Mouse (Mus musculus): ENCODE measurements around the gene Kcnb1.

The Kcnb1 gene

DNA sequence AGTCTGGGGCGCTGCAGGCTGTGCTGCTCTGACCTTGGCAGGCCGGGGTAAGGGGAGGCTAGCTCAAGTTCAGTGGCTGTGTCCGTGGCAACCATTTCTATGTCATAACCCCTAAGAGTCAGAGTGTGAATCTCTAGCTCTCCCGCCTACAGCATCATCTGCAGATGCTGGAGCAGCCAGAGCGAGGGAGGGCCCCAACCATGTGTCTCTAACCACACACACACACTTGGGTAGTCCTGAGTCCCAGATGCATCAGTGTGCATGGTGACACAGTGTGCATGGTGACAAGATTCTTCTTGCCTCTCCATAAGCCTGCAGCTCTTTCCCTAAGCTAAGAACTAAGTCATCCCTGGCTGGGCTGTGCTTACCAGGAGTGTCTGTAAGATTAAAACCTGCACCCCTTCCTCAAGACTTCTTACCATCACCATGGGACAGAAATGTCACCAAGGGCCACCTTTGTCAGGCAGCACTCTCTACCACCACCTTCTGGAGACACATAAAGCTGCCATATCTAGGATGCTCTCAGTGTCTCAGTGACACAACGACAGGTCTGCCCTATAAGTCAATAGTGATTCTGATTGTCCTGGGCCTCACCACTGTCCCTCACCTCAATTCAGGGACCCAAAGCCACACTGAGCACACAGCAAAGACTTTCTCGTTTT, 13.7 kb upstream of the Kcnb1 start:
- DNase-seq: no peak

DNA sequence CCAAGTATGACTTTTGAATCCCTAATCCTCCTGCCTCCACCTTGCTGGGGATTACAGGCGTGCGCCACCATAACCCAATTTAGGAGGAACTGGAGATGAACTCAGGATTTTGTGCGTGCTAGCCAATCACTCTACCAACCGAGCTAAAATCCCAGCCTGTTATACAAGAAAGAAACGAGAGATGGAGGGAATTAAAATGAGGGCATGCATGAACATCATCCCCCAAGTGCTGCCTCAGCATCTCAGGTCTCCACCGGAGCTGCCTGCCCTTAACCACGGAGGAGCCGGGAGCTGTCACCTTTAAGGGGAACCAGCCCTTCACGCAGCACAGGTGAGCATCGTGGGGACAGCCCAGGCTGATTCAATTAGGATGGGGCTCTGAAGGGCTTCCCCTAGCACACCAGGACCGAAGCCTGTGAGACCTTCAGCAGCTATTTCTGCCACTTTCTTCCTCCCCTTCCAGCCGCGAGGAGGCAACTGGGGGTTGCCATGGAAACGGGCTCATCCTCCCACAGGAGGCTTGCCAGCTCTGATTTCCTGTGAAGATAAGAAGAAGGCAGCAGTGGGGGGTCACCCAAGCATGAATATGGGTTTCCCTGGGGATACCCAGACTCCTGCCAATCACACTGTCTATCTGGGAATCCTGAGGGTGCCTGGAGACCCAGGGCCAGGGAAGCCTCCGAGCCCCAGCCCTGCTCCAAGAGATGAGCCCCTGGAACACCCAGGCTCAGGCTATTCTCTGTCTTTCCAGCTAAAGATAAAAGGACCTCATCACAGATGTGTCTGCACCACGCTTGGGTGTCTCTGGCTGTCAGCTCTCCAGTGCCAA, 11.7 kb upstream of the Kcnb1 start:
- DNase-seq: no peak

DNA sequence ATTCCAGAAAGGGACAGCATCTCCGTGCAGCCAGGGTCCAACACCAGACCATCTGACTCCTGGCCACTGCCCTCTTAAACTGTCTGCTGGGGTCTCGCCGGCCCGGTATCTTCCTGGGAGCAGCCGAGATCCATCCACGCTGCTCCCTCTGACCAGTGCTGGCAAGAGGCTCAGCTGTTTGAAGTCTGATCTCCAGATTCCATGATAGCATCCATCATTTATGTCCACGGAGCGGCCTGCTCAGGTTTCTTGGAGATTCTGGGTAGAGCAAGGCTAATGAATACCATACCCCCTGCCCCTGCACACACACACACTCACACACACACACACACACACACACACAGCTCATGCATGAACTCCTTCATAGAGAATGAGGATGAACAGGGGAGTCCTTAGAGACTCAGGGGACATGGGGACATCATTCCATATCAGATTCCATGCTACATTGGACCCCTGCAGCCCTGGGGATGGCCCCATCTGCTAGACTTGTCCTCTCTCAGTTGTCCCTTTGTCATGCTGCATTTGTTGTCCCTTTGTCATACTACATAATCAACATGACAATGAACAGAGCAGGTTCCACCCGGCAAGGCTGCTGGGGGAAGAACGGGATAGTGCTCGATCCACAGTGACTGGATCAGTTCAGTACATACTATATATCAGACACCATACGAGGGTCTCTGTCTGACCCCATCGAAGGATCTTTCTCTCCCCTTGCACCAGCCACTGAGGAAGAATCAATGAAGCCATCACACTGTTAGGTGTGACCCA, 8.9 kb upstream of the Kcnb1 start:
- DNase-seq: no peak

DNA sequence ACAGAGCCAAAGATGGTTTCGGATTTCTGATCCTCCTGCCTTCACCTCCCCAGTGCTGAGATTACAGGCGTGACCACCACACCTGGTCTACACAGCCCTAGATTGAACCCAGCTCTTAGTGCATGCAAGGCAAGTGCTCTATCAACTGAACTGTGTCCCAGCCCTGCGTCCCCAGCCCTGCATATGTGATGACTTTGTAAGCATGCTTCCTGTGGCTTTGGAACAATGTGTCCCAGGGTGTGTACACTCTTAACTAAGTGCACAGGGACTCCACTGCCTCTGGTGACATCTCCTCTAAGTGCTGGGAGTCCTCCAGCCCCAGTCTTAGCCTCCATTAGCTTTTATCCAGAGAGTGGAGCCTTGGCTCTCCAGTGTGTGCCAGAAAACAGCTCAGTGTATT, 3.4 kb upstream of the Kcnb1 start:
- DNase-seq: no peak

DNA sequence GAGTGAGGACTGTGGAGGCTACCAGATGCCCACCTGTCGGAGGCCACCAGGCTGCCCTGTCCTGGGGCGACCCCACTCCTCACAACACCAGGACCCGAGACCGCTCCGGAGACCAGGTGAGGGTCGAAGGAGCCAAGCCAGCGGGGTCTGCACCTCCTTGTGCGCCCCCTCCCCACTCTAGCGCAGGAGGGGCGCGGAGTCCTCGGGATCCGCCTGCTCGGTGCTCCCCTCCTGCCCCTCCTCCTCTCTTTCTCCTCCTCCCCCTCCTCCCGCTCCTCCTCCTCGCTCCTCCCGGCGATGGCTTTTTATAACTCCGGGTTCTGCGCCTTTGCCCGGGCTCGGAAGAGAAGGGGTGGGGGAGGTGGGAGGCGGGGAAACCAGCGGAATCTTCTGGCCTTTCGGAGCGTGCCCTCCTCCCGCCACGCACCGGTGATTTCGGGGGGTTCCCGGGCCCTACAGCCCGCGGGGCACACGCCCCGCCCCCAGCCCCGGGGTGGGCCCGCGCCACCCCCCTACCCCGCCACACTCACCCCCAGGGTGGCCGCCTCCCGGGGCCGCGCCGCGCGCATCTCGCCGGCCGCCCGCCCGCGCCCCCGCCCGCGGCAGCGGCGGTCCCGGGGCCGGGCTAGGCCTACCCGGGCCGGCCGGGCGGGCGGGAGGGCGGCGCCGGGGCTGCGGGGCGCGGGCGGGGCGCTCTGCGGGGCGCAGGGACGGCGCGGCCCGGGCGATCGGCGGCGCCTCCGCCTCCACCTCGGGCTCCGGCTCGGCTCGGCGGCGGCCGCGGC, 472 bp downstream of the Kcnb1 start:
- DNase-seq: peak; percentile 15

DNA sequence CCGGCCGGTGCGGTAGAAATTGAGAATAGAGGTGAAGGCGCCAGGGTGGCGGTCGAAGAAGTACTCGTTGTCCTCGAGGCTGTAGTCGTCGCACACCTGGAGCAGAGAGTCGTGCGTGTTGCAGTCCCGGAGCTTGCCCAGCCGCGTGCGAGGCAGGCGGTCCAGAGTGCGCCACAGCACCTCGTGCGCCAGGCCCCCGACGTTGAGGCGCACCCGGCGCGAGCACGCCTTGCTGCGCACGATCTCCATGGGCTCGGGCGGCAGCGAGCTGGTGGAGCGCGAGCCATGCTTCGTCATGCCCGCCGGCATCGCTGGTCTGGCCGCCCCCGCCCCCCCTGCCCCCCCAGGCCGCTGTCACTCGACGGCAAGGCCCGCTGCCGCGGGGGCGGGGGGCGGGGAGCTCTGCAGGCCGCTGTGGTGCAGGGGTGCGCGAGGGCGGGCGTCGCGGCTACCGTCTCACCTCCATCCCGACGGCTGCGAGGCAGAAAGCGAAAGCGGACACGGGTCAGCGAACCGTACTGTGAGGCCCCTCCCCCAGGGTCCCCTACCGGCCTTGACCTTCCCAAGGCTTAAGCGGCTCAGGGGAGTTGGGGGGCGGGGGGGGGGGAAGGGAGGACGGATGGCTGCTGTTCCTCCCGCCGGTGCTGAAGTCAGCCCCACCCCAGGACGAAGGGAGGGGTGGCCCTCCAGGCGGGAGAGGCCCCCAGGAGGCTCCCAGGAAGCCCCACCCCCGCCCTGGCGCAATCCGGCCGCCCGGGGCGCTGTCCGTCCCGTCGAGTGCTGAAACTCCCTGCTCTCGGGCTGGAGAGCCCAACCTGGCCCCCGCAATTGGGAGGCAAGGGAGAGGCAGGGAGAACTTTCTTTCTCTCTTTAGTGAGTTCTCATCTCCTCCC, 1.4 kb downstream of the Kcnb1 start:
- DNase-seq: peak; percentile 77

DNA sequence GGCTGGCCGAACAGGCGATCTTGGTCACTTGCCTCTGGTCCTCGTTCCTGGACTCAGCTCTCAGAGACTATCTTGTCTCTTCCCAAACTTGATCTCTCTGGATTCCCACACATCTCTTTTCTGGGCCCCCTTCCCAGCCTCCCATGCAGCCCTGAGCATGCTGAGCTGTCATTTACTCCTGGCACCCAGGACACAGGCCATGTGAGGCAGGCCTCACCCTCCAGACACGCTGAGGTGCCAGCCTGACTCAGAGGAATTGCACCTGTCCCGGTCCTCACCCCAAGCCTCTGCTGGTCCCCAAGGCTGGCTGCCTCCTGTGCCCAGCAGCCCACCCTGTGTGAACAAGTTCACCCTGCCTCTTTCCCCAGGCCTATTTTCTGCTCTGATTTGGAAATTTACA, 2.8 kb downstream of the Kcnb1 start:
- DNase-seq: no peak

DNA sequence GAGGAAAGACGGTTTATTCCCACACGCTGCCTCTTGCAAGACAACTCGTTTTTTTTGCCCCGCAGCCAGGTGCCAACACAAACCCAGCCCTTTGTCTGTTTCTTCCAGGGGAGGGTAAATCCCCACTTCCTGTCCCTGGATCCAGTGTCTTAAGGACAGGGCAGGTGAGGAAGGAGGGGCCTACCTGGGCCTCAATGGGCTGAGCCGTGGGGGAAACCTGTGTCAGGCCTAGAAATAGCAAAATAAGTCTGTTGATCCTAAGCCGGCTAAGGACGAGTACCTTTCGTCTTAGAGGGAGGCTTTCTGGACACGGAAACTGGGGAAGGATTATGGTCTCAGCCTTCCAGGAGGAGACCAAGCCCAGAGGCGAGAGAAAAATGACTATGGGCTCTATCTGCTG, 3.4 kb downstream of the Kcnb1 start:
- DNase-seq: no peak

DNA sequence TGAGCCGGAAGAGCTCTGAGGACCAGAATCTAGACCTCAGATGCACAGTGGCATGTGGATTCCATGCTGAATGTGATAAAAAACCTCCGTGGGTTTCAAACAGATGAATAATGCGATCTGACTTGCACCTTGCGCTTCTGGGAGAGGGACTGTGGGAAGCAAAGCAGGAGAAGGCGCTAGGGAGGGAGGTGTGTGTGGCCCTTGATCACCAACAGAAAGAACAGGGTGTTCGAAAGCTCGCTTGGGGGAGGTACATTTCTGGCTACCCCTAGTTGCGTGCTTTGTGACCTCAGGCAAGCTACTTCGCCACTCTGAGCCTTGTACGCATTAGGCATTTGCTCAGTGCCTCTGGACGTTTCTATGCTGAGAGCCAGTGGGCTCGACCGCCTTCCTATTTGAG, 4.0 kb downstream of the Kcnb1 start:
- no peak for DNase-seq

DNA sequence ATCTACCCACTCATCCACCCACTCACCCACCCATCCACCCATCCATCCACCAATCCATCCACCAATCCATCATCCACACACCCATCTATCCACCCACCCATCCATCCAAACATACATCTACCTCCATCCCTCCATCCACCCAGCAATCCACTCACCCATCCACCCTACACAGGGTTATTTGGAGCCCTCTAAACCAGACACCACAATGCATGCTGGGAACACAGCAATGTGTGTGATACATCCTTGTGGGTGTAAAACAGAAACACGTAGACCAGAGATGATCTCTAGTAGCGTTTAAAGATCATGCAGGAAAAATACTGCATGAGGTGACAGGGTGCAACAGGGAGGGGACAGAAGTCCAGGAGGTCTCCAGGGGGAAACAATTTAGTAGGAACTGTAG, 4.5 kb downstream of the Kcnb1 start:
- DNase-seq: no peak

DNA sequence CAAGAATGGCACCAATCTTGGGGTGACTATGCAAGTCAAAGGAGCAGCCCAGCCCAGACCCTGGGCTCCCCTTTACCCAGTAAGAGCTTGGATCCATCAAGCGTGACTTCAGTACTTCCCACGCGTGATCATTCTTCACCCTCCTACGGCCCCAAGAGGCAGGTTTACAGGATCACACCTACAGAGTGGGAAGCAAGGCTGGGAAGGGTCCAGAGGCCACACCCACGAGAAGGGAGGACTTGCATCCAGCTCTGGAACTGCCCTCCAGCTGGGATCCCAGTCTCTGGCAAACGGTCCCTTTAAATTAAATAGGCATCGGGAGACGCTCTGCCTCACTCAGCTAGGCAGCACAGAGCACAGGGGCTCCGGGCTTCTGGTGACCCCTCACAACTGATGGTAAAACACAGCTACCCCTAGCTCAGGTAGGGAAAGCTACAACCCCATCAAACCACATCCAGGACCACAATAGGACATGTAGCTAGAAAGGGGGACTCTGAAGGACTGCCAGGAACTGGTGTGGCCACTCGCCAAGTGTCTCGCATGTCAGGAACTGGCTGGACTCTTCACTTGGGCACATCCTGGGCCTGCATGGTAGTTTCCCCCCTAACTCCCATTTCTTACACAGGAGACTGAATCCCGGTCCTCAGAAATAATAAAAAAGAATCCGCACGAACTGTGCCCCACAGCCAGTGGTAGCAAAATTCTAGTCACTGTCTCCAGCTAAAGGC, 8.1 kb downstream of the Kcnb1 start:
- no peak for DNase-seq

DNA sequence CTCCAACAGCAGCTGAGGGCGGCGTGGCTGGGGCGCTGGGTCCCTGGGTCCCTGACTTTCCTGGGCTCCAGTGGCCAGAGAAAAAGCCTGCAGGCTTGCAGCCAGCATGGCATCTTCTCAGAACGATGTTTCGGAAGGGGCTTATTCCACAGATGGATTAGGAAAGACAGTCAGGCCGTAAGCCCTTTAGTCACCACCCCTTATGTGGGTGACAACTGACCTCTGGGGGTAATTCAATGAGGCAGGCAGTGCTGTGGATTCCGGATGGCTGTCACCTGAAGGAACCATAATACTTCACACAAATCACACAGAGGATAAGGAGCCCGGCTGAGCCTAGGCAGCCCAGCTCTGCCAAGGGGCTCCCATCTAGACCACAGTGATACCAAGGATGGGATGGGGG, 8.9 kb downstream of the Kcnb1 start:
- DNase-seq: no peak

DNA sequence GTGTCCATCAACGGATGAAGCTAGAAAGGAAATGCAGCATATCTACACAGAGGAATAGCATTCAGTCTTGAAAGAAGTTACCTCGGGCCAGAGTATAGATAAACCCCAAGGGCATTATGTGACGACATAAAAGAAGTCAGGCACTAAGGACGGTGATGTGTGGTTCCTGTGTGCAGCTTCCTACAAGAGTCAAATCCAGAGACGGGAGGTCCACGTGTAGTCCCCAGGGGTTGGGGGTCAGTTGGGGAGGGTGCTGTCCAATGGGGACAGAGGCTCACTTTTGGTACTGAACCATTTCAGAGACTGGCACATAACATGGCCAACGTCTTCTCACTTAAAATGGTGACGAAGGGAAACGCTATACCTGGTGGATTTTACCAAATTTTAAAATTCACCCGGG, 10.7 kb downstream of the Kcnb1 start:
- no peak for DNase-seq

DNA sequence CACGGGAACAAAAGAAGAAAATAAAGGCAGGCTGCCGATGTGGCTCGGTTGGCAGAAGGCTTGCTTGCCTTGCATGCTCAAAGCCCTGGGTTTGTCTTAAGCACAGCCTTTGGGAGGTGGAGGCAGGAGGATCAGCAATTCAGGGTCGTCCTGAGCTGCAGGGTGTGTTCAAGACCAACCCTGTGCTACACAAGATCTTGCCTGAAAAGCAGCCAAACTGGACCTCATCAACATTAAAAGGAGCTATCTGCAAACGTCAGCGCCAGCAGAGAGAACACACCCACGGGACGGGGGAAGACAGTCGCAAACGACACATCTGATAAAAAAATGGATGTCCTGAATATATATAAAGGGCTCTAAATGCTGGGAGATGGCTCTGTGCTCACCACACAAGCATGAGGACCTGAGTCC, 12.7 kb downstream of the Kcnb1 start:
- no peak for DNase-seq

DNA sequence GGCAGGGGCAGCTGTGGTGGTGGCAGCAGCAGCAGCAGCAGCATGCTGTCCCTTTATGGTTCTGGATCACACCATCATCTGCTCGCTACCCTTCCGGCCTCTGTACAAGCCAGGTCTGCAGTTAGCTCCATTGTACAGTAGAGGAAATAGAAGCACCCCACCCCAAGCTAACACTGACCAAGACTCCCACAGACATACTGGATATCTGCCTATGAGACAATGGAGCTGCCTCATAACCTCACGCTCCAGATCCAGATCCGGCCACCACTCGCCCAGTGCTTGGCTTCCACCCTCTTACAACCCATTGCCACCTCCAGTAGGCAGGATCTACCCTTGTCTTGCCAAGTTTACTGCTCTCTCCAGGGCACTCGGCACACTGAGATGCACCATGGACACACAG, 14.7 kb downstream of the Kcnb1 start:
- no peak for DNase-seq

DNA sequence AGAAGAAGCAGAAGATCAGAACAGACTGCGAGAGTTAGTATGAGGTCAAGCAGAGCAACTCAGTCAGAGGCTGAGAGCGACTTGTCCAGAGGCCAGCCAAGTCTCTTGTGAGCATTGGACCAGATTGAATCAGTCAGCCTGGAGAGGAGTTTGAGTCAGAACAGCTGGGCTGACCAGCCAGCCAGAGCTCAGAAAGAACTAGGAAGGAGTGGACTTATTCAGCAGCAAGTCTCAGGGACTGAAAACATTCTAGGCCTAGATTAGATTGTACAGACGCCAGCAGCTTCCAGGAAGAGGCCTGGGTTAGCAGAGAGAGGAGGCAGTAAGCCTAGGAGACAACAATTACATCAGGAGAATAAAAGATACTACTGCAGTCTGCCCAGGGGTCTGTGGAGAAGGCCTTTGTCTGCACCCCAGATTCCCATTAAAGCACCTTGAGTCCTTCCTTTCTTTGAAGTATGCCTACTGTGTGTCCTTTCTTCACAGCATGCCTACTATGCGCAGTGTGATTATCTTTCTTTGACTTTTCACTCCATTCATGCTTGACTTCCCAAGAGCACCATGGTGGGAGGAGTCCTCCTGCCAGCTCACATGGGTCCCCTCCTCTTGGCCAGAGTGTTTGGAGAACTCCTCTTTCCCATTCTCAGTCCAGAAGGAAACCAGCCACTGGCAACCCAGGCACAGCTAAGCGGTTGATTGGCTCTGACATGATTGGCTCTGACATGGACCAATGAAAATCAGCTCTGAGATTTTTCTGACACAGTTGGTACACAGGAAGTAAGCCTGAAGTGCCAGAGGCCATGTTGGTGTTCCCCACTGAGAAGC, 16.7 kb downstream of the Kcnb1 start:
- DNase-seq: no peak

DNA sequence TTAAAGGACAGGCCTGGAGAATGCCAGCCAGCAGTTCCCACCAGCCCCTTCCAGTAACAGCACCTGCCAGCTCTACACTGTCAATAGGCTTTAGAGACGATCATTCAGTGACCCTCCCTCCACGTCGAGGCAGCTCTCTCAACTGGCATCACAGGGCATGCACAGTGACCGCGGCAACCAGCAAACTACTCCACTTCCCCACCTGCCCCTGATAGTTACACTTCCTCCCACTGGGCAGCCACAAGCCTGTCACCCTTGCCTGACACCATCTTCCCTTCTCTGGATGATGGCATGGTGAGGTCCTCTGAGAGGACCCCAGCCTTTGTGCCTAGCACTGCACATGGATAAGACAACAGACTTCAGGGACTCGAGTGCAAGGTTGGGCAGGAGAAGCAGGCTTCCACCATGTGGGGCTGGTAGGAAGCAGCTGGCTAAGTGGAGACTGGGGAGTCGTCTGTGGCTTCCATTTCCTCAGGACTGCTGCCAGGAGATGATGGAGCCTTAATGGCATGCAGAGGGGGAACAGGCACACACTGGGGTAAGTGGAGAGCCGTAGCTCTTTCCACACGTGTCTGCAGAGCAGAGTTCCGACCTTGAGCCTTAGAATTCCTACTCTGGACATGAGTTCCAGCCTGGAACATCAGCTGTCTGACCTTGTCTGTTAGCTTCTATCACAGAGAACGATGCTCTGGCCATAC, 22.3 kb downstream of the Kcnb1 start:
- DNase-seq: no peak

DNA sequence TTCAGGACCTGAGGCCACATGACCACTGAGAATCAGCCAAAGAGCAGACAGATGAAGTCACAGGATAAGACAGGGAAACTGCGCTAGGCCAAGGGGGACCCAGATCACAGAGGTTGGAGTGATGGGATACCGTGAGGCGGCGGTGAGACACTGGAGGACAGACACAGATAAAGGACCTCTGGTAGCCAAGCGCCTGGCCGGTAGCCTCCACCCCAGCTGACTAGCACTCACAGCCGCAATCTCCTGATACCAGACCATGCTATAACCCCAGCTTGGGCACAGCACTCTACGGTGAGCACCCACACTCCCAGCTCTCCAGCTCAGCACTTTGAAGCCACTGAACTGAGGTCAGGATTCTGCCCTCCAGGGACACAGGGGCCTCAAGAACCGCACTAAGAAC, 26.4 kb downstream of the Kcnb1 start:
- DNase-seq: no peak

DNA sequence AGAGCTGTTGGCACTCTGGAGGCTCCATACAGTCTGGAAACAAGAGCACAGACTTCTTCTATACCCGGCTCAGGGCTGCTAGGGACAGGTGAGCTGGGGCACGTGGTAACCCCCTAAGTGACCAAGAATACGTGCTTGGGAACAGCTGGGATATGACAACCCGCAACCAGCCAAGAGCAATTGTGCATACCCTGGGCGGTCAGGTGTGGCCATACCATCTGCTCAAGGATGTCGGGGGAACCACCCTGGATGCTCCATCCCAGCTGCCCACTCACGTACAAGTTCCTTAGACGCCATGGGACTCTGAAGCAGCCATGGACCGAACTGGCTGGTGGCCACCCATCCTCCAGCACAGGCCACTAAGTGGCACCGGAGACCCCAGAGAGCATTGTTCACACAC, 26.8 kb downstream of the Kcnb1 start:
- no peak for DNase-seq
